Mouse (Mus musculus): Measurements from ENCODE around the gene Sprr2a3. TPM values are rescaled to one million over a fixed set of nuclear protein-coding genes. Genes with fewer than 3 reads are reported as not detected.

Gene Sprr2a3
- total RNA-seq, 2 experiments from 2014 or later = not detected

- no peak for DNase-seq
- intact Hi-C loops (cut with DNase I) = no loop called here
Measured at GRCm38 (mm10) chr3:92338840-92339239, 53.6 kb downstream of the Sprr2a3 start, which contains the start of gene Sprr2d. TSS of gene Sprr2d (plus strand) at chr3:92339140.

Other genes starting within 250 kb of the Sprr2a3 start
- not detected for gene Lor, start 202.3 kb upstream of the Sprr2a3 start, total RNA-seq (2021)
- not detected for gene Prr9, start 161.5 kb upstream of the Sprr2a3 start, total RNA-seq (2021)
- gene Lelp1, start 142.7 kb upstream of the Sprr2a3 start, total RNA-seq (2021) = not detected
- not detected for gene Sprr2a1, start 69.6 kb upstream of the Sprr2a3 start, total RNA-seq (2021)
- not detected for gene Sprr2a2, start 69.5 kb upstream of the Sprr2a3 start, total RNA-seq (2021)
- gene Sprr2b, start 31.2 kb downstream of the Sprr2a3 start, total RNA-seq (2021) = not detected
- gene Sprr2d, start 53.7 kb downstream of the Sprr2a3 start, total RNA-seq (2021) = not detected
- gene Sprr2e, start 66.7 kb downstream of the Sprr2a3 start, total RNA-seq (2021) = not detected
- not detected for gene Sprr2f, start 79.8 kb downstream of the Sprr2a3 start, total RNA-seq (2021)
- not detected for gene Sprr2h, start 100.3 kb downstream of the Sprr2a3 start, total RNA-seq (2021)
- gene Sprr2i, start 122.6 kb downstream of the Sprr2a3 start, total RNA-seq (2021) = not detected
- not detected for gene Sprr2j-ps, start 132.7 kb downstream of the Sprr2a3 start, total RNA-seq (2021)
- 1 to 10 TPM; 2.2 to 2.9 TPM for gene Gm9774, start 144.0 kb downstream of the Sprr2a3 start, total RNA-seq (2021)
- gene Sprr2k, start 147.2 kb downstream of the Sprr2a3 start, total RNA-seq (2021) = not detected
- not detected for gene Sprr1b, start 153.4 kb downstream of the Sprr2a3 start, total RNA-seq (2021)
- not detected for gene Sprr3, start 173.3 kb downstream of the Sprr2a3 start, total RNA-seq (2021)
- gene Sprr1a, start 200.5 kb downstream of the Sprr2a3 start, total RNA-seq (2021) = not detected
- gene Sprr4, start 215.1 kb downstream of the Sprr2a3 start, total RNA-seq (2021) = not detected
- not detected for gene 2310046K23Rik, start 249.1 kb downstream of the Sprr2a3 start, total RNA-seq (2021)